Mouse (Mus musculus): ENCODE data around the gene Gm20696. TPM values are rescaled to one million over a fixed set of nuclear protein-coding genes. Genes with fewer than 3 reads are reported as not detected.
A peak's percentile ranks its signal among the peaks of the same experiment; 100 is the strongest.

Gene Gm20696
- polyA plus RNA-seq, 1 experiment from 2014 or later = 3.2 TPM

- Histone ChIP-seq H3K27ac (no peak overlapping the region), H3K4me2 (replicated peaks) (no peak overlapping the region), H3K36me3 (peaks cover 5% of the 10 kb centered on the region; the same call in 1 of the 2 replicates), H3K4me3 (no peak overlapping the region), H3K4me1 (no peaks in the 10 kb centered on the region; the same call in 1 of the 2 replicates), H3K27me3 (replicated peaks) (no peaks in the 10 kb centered on the region), H3K9me3 (no peaks in the 10 kb centered on the region), H3K9ac (no peak overlapping the region)
- 91% methylated on average over 32 of the region's 32 CpGs for WGBS
- ATAC-seq (ENCODE audit: low FRiP score, low read depth) = no peak
Observed at GRCm38 (mm10) chr6:99632121-99632980, 34.2 kb downstream of the Gm20696 start.

DNA sequence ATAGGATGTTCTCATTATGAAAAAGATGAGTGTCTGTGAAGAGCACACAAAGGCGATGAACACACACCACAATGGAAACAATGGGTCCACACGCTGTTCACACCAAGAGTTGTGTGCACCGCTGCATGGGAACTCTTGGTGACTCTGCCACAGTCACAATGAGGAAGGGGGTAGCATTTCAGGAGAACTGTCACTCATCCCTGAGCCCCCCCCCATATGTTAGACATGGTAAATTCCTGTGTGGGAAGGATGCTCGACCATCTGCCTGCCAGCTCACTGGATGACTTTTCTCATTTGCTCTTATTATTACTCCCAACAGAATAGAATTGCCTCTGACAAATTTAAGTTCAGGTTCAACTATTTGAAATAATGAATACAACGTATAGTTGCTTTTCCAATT, 35.0 kb downstream of the Gm20696 start:
- no peak for ATAC-seq (ENCODE audit: low FRiP score, low read depth)
- Histone ChIP-seq H3K4me1 (no peaks in the 10 kb centered on the region; the same call in 1 of the 2 replicates), H3K27ac (no peak overlapping the region), H3K9me3 (no peaks in the 10 kb centered on the region), H3K36me3 (peaks cover 5% of the 10 kb centered on the region; the same call in 1 of the 2 replicates), H3K9ac (no peak overlapping the region), H3K4me3 (no peak overlapping the region), H3K4me2 (replicated peaks) (no peak overlapping the region), H3K27me3 (replicated peaks) (no peaks in the 10 kb centered on the region)
- WGBS = 82% methylated on average over 5 of the region's 5 CpGs

DNA sequence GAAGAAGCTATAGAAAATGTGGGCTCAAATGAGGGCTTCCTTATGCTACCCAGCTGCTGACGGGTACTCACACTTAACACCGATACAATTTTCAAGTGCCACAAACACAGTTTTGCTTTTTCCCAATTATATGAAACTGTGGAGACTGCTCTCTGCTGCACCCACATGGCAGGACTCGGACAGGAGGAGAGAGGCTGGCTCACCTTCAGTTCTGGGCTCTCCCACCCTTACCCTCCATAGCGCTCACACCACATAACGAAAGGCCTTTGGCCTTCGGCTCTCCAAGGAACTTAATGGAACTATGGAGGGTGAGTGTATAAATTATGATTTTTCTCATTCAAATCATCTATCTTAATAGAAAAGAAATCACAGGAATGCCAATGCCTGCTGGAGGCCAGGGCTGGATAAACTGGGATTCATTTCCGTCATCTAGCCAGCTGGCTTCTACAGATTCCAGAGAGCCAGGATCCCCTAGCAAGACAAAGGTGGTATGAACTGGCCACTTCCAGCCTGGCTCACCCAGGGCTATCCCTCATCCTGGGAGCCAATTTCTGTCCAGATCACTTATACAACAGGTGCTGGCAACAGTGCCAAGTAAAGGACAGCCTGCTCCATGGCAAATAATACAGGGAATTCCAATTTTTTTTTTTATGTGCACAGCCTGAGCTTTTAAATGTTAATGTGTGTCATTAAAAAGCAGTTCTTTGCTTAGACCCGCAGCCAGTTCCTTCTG, 36.7 kb downstream of the Gm20696 start:
- Histone ChIP-seq H3K36me3 (peaks cover 5% of the 10 kb centered on the region; the same call in 1 of the 2 replicates), H3K4me2 (replicated peaks) (no peak overlapping the region), H3K27ac (no peak overlapping the region), H3K9ac (no peak overlapping the region), H3K4me1 (no peaks in the 10 kb centered on the region), H3K9me3 (no peaks in the 10 kb centered on the region), H3K27me3 (replicated peaks) (no peaks in the 10 kb centered on the region), H3K4me3 (no peak overlapping the region)
- 83% methylated on average over 8 of the region's 8 CpGs for WGBS
- no peak for ATAC-seq (ENCODE audit: low FRiP score, low read depth)

- Histone ChIP-seq H3K9me3 (no peaks in the 10 kb centered on the region), H3K27me3 (replicated peaks) (no peaks in the 10 kb centered on the region), H3K9ac (no peak overlapping the region), H3K4me3 (no peak overlapping the region), H3K36me3 (no peaks in the 10 kb centered on the region; the same call in 1 of the 2 replicates), H3K4me1 (peaks cover 7% of the 10 kb centered on the region; the same call in 1 of the 2 replicates), H3K4me2 (replicated peaks) (no peak overlapping the region), H3K27ac (no peak overlapping the region)
- 52% methylated on average over 2 of the region's 2 CpGs for WGBS
- ATAC-seq (ENCODE audit: low FRiP score, low read depth) = no peak
Observed at GRCm38 (mm10) chr6:99626347-99626746, 40.2 kb downstream of the Gm20696 start.

DNA sequence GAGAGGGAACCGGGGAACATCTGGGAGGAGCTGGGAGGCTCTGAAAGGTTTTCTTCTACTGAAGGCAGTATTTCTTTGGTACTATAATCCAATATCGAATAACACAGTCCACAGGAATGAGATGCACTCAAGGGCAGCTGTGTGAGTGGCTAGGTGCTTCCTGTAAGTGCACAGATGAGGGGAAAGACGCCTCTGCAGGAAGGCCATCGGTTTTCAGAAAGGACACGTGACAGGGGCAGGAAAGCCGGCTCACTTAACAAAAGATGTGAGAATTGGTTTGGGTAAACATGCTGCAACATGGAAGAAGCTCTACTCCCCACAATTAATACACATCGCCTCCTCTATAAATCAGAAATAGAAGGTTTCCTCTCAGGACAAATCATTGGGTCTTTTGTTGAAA, 40.8 kb downstream of the Gm20696 start:
- Histone ChIP-seq H3K4me2 (replicated peaks) (no peak overlapping the region), H3K4me3 (no peak overlapping the region), H3K27me3 (replicated peaks) (no peaks in the 10 kb centered on the region), H3K36me3 (no peaks in the 10 kb centered on the region), H3K27ac (no peak overlapping the region), H3K4me1 (peaks cover 7% of the 10 kb centered on the region; the same call in 1 of the 2 replicates), H3K9ac (no peak overlapping the region), H3K9me3 (no peaks in the 10 kb centered on the region)
- ATAC-seq (ENCODE audit: low FRiP score, low read depth) = no peak
- 31% methylated on average over 7 of the region's 7 CpGs for WGBS

DNA sequence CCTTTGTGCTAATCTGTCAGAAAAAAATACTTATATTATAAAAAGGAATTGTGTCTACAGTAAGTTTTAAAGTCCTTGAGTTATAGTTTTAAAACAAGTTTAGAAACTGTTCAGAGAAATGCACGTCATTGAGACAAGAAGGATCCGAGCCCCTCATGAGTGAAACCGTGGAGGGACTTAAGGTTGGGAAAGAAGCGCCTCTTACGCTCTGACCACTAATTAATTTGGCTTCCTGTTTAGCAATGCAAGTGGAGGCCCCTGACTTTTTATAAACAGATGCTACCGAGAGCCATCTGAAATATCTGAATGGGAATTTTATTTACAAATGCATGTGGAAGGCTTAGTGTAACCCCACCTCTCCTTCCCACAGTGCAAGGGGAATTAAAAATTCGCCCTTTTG, 41.3 kb downstream of the Gm20696 start:
- 62% methylated on average over 7 of the region's 7 CpGs for WGBS
- Histone ChIP-seq H3K4me1 (peaks cover 7% of the 10 kb centered on the region; the same call in 1 of the 2 replicates), H3K36me3 (no peaks in the 10 kb centered on the region), H3K9ac (no peak overlapping the region), H3K27ac (no peak overlapping the region), H3K4me2 (replicated peaks) (no peak overlapping the region), H3K4me3 (no peak overlapping the region), H3K9me3 (no peaks in the 10 kb centered on the region), H3K27me3 (replicated peaks) (no peaks in the 10 kb centered on the region)
- ATAC-seq (ENCODE audit: low FRiP score, low read depth) = no peak

DNA sequence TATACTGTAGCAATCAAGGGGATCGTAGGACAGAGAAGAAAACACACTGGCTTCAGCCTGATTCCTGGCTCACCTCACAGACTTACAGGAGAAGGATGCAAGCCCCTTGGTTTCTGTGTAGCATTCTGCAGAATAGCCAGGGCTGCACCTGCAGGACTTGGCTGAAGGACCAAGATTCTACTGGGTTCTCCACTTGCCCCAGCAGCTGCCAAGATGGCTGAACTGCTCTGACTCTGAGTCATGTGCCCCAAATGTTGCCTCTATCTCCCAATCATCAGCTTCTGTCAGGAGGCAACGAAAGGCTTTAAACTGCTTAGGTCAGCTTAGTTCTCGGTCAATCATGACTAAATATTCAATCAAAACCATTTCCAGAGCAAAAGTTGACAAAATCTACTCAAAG, 42.1 kb downstream of the Gm20696 start:
- H3K36me3 ChIP-seq = no peaks in the 10 kb centered on the region
- H3K9me3 ChIP-seq = no peaks in the 10 kb centered on the region
- 88% methylated on average over 3 of the region's 3 CpGs for WGBS
- H3K4me1 ChIP-seq = peaks cover 7% of the 10 kb centered on the region; the same call in 1 of the 2 replicates
- no peaks in the 10 kb centered on the region for H3K27me3 ChIP-seq (replicated peaks)
- no peak overlapping the region for H3K4me3 ChIP-seq
- ATAC-seq (ENCODE audit: low FRiP score, low read depth) = no peak
- H3K9ac ChIP-seq = no peak overlapping the region
- no peak overlapping the region for H3K27ac ChIP-seq
- no peak overlapping the region for H3K4me2 ChIP-seq (replicated peaks)

- H3K4me1 ChIP-seq = peaks cover 7% of the 10 kb centered on the region; the same call in 1 of the 2 replicates
- no peaks in the 10 kb centered on the region for H3K9me3 ChIP-seq
- peak; percentile 63 for ATAC-seq (ENCODE audit: low FRiP score, low read depth)
- H3K9ac ChIP-seq = no peak overlapping the region
- no peak overlapping the region for H3K4me3 ChIP-seq
- no peaks in the 10 kb centered on the region for H3K36me3 ChIP-seq
- no peaks in the 10 kb centered on the region for H3K27me3 ChIP-seq (replicated peaks)
- no peak overlapping the region for H3K4me2 ChIP-seq (replicated peaks)
- H3K27ac ChIP-seq = no peak overlapping the region
- WGBS = 15% methylated on average over 6 of the region's 6 CpGs
Observed at GRCm38 (mm10) chr6:99623641-99624040, 43.0 kb downstream of the Gm20696 start.

GRCm38 (mm10) chr6:99621167-99621566, 45.4 kb downstream of the Gm20696 start:
- Histone ChIP-seq H3K4me3 (no peak overlapping the region), H3K9me3 (no peaks in the 10 kb centered on the region), H3K27ac (no peak overlapping the region), H3K36me3 (no peaks in the 10 kb centered on the region), H3K4me2 (replicated peaks) (no peak overlapping the region), H3K4me1 (peaks cover 13% of the 10 kb centered on the region), H3K9ac (no peak overlapping the region), H3K27me3 (replicated peaks) (no peaks in the 10 kb centered on the region)
- no peak for ATAC-seq (ENCODE audit: low FRiP score, low read depth)
- WGBS = 66% methylated on average over 4 of the region's 4 CpGs

GRCm38 (mm10) chr6:99620471-99620870, 46.1 kb downstream of the Gm20696 start:
- WGBS = 70% methylated on average over 7 of the region's 7 CpGs
- peaks cover 18% of the 10 kb centered on the region for H3K4me1 ChIP-seq
- H3K9me3 ChIP-seq = no peaks in the 10 kb centered on the region
- H3K36me3 ChIP-seq = no peaks in the 10 kb centered on the region
- no peak for ATAC-seq (ENCODE audit: low FRiP score, low read depth)
- H3K9ac ChIP-seq = no peak overlapping the region
- no peak overlapping the region for H3K27ac ChIP-seq
- H3K4me3 ChIP-seq = no peak overlapping the region
- H3K4me2 ChIP-seq (replicated peaks) = no peak overlapping the region
- H3K27me3 ChIP-seq (replicated peaks) = no peaks in the 10 kb centered on the region

- Histone ChIP-seq H3K27ac (no peak overlapping the region), H3K9ac (no peak overlapping the region), H3K27me3 (replicated peaks) (no peaks in the 10 kb centered on the region), H3K4me2 (replicated peaks) (no peak overlapping the region), H3K4me3 (no peak overlapping the region), H3K36me3 (no peaks in the 10 kb centered on the region), H3K4me1 (peaks cover 23% of the 10 kb centered on the region), H3K9me3 (no peaks in the 10 kb centered on the region)
- no peak for ATAC-seq (ENCODE audit: low FRiP score, low read depth)
- WGBS = 63% methylated on average over 8 of the region's 8 CpGs
Observed at GRCm38 (mm10) chr6:99619964-99620363, 46.6 kb downstream of the Gm20696 start.

DNA sequence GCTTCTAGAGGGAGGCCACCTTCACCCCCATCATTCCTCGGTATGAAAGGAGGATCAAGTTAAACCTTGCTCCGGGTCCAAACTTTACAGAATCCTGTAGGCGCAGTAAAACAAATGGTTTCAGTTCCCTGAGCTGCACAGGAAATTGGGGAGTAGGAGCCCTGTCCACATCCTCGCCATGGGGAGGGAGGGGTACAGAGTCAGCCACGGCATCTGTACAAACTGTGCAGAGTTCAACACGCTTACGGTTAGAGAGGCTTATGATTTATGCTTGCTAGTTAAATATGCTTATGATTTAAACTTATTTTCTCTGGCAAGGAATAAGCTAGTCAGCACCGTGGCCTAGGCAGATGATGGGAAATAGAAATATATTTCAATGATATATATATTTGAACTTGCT, 47.1 kb downstream of the Gm20696 start:
- no peak for ATAC-seq (ENCODE audit: low FRiP score, low read depth)
- no peaks in the 10 kb centered on the region for H3K36me3 ChIP-seq
- no peak overlapping the region for H3K4me3 ChIP-seq
- no peaks in the 10 kb centered on the region for H3K27me3 ChIP-seq (replicated peaks)
- H3K27ac ChIP-seq = no peak overlapping the region
- no peak overlapping the region for H3K9ac ChIP-seq
- WGBS = 71% methylated on average over 8 of the region's 8 CpGs
- H3K9me3 ChIP-seq = no peaks in the 10 kb centered on the region
- H3K4me2 ChIP-seq (replicated peaks) = no peak overlapping the region
- H3K4me1 ChIP-seq = peaks cover 24% of the 10 kb centered on the region

Measured in neural tube, embryonic 12.5 days (tissue).